Mouse (Mus musculus): ENCODE results near the gene Gucy2c. TPM values are rescaled to one million over a fixed set of nuclear protein-coding genes. Genes with fewer than 3 reads are reported as not detected.
A peak's percentile ranks its signal among the peaks of the same experiment; 100 is the strongest.

Gucy2c gene
- total and polyA plus RNA-seq, 2 experiments from 2014 or later = 0.28 to 0.52 TPM

DNA sequence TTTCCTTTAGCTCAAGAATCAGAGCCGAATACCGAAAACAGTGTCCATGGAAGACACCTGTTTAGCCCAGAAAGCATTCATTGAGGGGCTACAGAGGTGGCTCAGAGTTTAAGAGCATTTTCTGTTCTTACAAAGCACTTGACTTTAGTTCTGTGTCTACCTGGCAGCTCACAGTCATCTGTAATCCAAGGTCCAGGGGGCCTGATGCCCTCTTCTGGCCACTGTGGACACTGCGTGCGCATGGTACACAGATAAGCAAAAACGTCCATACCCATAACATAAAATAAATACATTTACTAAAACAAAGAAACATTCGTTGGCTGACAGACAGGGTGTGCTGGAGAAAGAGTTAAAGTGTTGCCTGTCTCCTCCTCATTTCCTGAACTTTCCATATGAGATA lies 59.6 kb downstream of the Gucy2c start:
- H3K36me3 ChIP-seq (ENCODE audit: insufficient read depth, low read length) = no peaks in the 10 kb centered on the region
- peak; percentile 87 for TF ChIP-seq CTCF (IDR thresholded peaks at IDR 0.05; ENCODE audit: low read depth)
- DNase-seq (ENCODE audit: low spot score) (peak; percentile 65), ATAC-seq (no peak)
- no peak overlapping the region for H3K27ac ChIP-seq
- H3K9ac ChIP-seq (replicated peaks; ENCODE audit: low read length) = no peak overlapping the region
- no peaks in the 10 kb centered on the region for H3K4me1 ChIP-seq (ENCODE audit: insufficient read depth, low read length)
- H3K4me3 ChIP-seq (ENCODE audit: low read length) = no peak overlapping the region
- H3K9me3 ChIP-seq (ENCODE audit: low read length) = no peaks in the 10 kb centered on the region
- H3K4me2 ChIP-seq (ENCODE audit: low read depth, low read length) = no peak overlapping the region
- no peaks in the 10 kb centered on the region for H3K27me3 ChIP-seq (ENCODE audit: insufficient read depth, low read length)
- WGBS = 61% methylated on average over 6 of the region's 6 CpGs

DNA sequence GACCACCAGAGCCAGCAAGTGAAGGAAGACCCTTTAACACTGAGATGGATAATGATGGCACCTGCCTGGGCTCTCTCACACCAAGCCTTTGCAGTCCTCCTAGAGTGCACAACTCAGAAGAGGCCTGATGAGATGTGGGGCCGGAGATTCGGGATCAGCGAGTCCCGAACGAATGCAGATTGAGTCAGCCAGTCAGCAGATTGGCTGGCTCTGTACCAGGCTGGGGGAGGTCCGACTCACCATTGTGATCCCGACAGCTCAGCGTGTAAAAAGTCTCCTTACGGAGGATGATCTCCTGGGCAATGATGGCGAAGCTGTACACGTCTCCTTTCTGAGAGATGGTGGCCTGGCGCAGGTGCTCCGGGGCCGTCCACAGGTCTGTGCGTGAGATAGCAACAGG lies 61.1 kb downstream of the Gucy2c start:
- H3K9ac ChIP-seq (replicated peaks; ENCODE audit: low read length) = no peak overlapping the region
- no peaks in the 10 kb centered on the region for H3K4me1 ChIP-seq (ENCODE audit: insufficient read depth, low read length)
- H3K9me3 ChIP-seq (ENCODE audit: low read length) = no peaks in the 10 kb centered on the region
- no peak for TF ChIP-seq CTCF (IDR thresholded peaks at IDR 0.05; ENCODE audit: low read depth)
- no peaks in the 10 kb centered on the region for H3K27me3 ChIP-seq (ENCODE audit: insufficient read depth, low read length)
- no peak overlapping the region for H3K4me2 ChIP-seq (ENCODE audit: low read depth, low read length)
- no peak overlapping the region for H3K27ac ChIP-seq
- DNase-seq (ENCODE audit: low spot score) (no peak), ATAC-seq (no peak)
- H3K36me3 ChIP-seq (ENCODE audit: insufficient read depth, low read length) = no peaks in the 10 kb centered on the region
- H3K4me3 ChIP-seq (ENCODE audit: low read length) = no peak overlapping the region
- 77% methylated on average over 15 of the region's 15 CpGs for WGBS

DNA sequence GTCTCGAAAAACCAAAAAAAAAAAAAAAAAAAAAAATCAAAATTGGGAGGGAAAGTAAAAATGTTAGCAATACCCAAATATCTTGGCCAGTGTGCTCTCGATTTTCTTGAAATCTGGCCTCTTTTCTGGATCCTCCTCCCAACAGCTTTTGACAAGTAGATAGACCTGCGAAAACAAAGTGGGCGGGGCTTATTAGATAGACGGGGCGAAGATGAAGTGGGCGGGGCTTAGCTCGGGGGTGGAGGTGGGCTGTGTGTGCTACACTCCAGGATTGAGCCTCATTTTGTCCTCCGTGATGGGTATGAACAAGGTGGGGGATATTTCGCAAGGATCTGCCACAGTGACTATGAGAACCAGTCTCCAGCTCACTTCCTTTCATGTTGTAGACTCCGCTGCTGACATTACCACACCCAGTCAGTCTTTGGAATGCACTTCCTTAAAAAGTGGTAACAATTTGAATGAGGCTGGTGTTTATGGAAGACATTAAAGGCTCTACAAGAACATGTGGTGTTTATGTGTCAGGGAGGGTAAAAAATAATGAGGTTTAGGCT lies 65.6 kb downstream of the Gucy2c start:
- Histone ChIP-seq H3K4me3 (ENCODE audit: low read length) (no peak overlapping the region), H3K9me3 (ENCODE audit: low read length) (no peaks in the 10 kb centered on the region), H3K4me2 (ENCODE audit: low read depth, low read length) (no peak overlapping the region), H3K9ac (replicated peaks; ENCODE audit: low read length) (no peak overlapping the region), H3K27me3 (ENCODE audit: insufficient read depth, low read length) (no peaks in the 10 kb centered on the region), H3K27ac (no peak overlapping the region), H3K36me3 (ENCODE audit: insufficient read depth, low read length) (no peaks in the 10 kb centered on the region), H3K4me1 (ENCODE audit: insufficient read depth, low read length) (no peaks in the 10 kb centered on the region)
- ATAC-seq (no peak), DNase-seq (ENCODE audit: low spot score) (no peak)
- WGBS = 84% methylated on average over 10 of the region's 11 CpGs
- no peak for TF ChIP-seq CTCF (IDR thresholded peaks at IDR 0.05; ENCODE audit: low read depth)

DNA sequence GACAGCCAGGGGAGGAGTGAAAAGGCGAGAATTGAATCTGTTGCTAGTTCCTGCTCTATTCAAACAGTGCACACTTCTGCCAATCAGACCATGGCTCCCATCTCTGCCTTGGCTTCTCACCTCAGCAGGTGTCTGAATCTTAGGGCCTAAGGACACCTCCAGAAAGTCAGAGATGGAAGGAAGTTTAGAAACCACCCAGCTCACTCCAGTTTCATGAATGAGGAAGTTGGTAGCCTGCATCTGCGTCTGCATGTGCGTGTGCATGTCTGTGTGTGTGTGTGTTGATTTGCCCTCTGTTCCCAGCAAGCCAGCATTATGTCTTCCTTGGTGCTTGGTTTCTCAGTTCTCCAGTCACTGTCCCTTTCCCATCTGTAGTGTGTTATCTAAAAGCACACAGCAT lies 67.5 kb downstream of the Gucy2c start:
- no peak for TF ChIP-seq CTCF (IDR thresholded peaks at IDR 0.05; ENCODE audit: low read depth)
- ATAC-seq = no peak

DNA sequence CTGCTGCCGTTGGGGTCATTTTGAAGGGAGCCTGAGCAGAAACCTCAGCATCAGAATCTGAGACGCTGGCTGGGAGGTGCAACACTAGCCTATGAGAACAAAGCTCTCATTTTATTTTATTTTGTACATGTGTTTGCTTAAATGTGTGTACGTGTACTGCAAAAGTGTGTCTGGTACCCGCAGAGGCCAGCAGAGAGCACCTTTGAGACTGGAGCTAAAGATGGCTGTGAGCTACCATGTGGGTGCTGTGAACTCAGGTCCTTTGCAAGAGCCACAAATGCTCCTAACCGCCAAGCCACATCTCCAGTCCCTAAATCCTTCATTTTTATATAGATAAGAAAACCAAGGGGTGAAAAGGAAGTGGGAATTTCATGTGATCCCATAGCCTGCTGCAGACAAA lies 71.2 kb downstream of the Gucy2c start:
- TF ChIP-seq CTCF (IDR thresholded peaks at IDR 0.05; ENCODE audit: low read depth) = no peak
- 90% methylated on average over 5 of the region's 5 CpGs for WGBS
- Histone ChIP-seq H3K36me3 (ENCODE audit: insufficient read depth, low read length) (no peaks in the 10 kb centered on the region), H3K27ac (no peak overlapping the region), H3K4me3 (ENCODE audit: low read length) (no peak overlapping the region), H3K9me3 (ENCODE audit: low read length) (no peaks in the 10 kb centered on the region), H3K4me2 (ENCODE audit: low read depth, low read length) (no peak overlapping the region), H3K27me3 (ENCODE audit: insufficient read depth, low read length) (no peaks in the 10 kb centered on the region), H3K4me1 (ENCODE audit: insufficient read depth, low read length) (no peaks in the 10 kb centered on the region), H3K9ac (replicated peaks; ENCODE audit: low read length) (no peak overlapping the region)
- DNase-seq (ENCODE audit: low spot score) (no peak), ATAC-seq (no peak)

More for the DNA sequence above, 67.5 kb downstream of the Gucy2c start:
- no peak for DNase-seq (ENCODE audit: low spot score)
- Histone ChIP-seq H3K27ac (no peak overlapping the region), H3K27me3 (ENCODE audit: insufficient read depth, low read length) (no peaks in the 10 kb centered on the region), H3K4me2 (ENCODE audit: low read depth, low read length) (no peak overlapping the region), H3K36me3 (ENCODE audit: insufficient read depth, low read length) (no peaks in the 10 kb centered on the region), H3K9me3 (ENCODE audit: low read length) (no peaks in the 10 kb centered on the region), H3K4me1 (ENCODE audit: insufficient read depth, low read length) (no peaks in the 10 kb centered on the region), H3K9ac (replicated peaks; ENCODE audit: low read length) (no peak overlapping the region), H3K4me3 (ENCODE audit: low read length) (no peak overlapping the region)
- 82% methylated on average over 3 of the region's 3 CpGs for WGBS

DNA sequence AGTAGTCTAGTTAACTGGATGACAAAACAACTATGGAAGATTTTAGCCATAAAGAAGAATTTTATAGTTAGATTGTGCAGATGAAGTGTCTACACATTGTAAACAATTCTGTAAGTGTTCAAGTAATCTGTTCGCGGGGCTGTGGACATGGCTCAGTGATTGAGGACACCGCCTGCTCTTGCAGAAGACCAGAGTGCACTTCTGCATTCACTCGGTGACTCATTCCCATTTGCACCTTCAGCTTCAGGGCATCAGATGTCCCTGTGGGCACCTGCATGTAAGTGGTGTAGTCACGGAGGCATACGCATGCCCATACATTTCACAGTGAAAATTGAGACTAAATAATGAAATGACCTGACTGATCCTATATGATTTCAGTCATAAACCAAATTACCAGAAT lies 73.0 kb downstream of the Gucy2c start:
- Histone ChIP-seq H3K27me3 (ENCODE audit: insufficient read depth, low read length) (no peaks in the 10 kb centered on the region), H3K4me2 (ENCODE audit: low read depth, low read length) (no peak overlapping the region), H3K27ac (no peak overlapping the region), H3K36me3 (ENCODE audit: insufficient read depth, low read length) (no peaks in the 10 kb centered on the region), H3K9me3 (ENCODE audit: low read length) (no peaks in the 10 kb centered on the region), H3K9ac (replicated peaks; ENCODE audit: low read length) (no peak overlapping the region), H3K4me3 (ENCODE audit: low read length) (no peak overlapping the region), H3K4me1 (ENCODE audit: insufficient read depth, low read length) (no peaks in the 10 kb centered on the region)
- ATAC-seq (no peak), DNase-seq (ENCODE audit: low spot score) (no peak)
- TF ChIP-seq CTCF (IDR thresholded peaks at IDR 0.05; ENCODE audit: low read depth) = no peak
- WGBS = 94% methylated on average over 6 of the region's 6 CpGs

DNA sequence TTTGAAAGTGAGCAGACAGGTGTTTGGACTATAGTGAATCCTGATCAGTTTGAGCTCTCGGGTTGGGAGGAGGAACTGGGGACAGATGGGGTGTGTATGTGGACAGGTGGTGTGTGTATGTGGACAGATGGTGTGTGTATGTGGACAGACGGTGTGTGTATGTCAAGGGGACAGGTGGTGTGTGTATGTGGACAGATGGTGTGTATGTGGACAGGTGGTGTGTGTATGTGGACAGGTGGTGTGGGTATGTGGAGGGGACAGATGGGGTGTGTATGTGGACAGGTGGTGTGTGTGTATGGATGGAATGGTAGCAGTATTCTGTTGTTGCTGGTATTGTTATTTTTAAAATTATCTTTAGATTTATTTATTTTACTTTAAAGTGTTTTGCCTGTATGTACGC lies 79.7 kb downstream of the Gucy2c start:
- Histone ChIP-seq H3K9me3 (ENCODE audit: low read length) (no peaks in the 10 kb centered on the region), H3K4me3 (ENCODE audit: low read length) (no peak overlapping the region), H3K27ac (no peak overlapping the region), H3K27me3 (ENCODE audit: insufficient read depth, low read length) (no peaks in the 10 kb centered on the region), H3K4me1 (ENCODE audit: insufficient read depth, low read length) (no peaks in the 10 kb centered on the region), H3K36me3 (ENCODE audit: insufficient read depth, low read length) (no peaks in the 10 kb centered on the region), H3K4me2 (ENCODE audit: low read depth, low read length) (no peak overlapping the region), H3K9ac (replicated peaks; ENCODE audit: low read length) (no peak overlapping the region)
- DNase-seq (ENCODE audit: low spot score) = no peak
- TF ChIP-seq CTCF (IDR thresholded peaks at IDR 0.05; ENCODE audit: low read depth) = no peak
- ATAC-seq = no peak
- WGBS = 88% methylated on average over 3 of the region's 3 CpGs
